Mouse (Mus musculus) CD4-positive naive resting alpha-beta T cell, adult 57 days (primary cell): ENCODE data around the gene Ip6k2. TPM values are rescaled to one million over a fixed set of nuclear protein-coding genes. Genes with fewer than 3 reads are reported as not detected.

Experiments used
- total RNA-seq: library from RNA; stranded (reverse); gene quantifications from one replicate; pipeline ENCODE4 v1.2.4, GENCODE M21; 2023

The Ip6k2 gene
- 64.3 TPM for total RNA-seq

DNA sequence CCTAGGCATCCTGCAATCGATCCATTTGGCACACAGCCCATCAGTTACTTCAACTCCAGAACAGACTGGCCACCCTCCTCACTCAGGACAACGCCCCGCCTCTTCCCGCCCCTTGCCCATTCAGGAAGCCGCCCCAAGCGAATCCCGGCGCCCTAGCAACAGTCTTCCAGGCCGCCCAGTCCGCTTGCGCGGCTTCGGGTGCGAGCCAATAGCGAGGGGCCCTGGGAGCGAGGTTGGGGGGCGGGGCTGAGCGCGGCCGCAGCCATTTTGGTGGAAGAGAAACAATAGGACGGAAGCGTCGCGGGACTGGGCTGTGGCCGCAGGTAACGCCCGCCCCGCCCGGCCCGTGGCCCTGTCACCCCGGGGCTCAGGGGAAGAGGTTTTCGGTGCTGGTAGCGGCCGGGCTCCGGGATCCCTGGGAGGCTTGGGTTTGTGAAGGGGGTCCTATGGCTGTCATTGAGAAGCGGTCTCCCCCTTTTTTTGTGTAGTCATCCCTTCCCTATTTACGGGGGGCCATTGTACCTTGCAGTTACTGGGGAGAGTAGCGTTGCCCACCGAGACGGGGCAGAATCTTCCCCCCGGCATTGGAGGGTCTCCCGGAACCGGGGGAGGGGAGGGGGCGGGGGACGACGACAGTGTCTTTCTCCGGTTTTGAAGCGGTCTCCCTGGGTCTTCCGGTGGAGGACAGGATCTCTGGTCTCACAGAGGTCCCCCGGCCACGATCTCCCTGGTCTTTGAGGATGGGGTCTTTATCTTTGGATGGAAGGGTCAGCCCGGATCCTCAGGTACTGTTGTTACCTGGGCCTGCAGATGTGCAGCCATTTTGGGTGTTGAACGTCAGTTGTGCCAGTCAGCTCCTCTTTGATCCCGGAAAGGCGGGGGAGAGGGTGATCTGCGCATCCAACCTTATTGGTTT is at the start of gene Ip6k2:
Gene Ip6k2 (plus strand): TSS at position 249 of the 916 bp plus-strand sequence.

GRCm38 (mm10) chr9:108808163-108808665 is 24.6 kb downstream of the Ip6k2 start, which contains the start of gene Nckipsd:
Gene Nckipsd, plus strand, starts transcription at chr9:108808368.

GRCm38 (mm10) chr9:108825820-108826699 is 42.5 kb downstream of the Ip6k2 start, which contains the start of gene Celsr3:
Gene Celsr3, plus strand, starts transcription at chr9:108826320.

DNA sequence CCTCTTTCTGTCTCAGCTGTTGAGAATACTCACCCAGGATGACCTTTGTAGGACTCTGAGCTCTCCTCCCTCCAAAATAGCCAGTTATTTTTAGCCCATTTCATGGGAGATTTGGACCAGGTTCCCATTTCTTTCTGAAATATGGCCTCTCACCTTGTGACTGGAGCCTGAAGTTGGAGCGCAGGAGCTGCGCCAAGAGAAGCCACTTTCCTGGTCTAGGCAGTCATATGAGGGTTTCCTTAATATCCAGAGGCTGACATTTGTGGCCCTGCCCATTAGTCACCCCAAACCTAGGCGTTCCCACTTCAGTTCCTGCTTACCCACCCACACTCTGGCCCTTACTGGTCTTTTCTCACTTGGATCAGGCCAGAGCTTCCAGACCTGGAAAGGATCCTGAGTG is 69.4 kb downstream of the Ip6k2 start, which contains the start of gene Slc26a6:
Gene Slc26a6 (plus strand): TSS at position 308 of the 400 bp plus-strand sequence.

Other genes with a start within 250 kb of the Ip6k2 start
- gene Impdh2, start 223.5 kb upstream of the Ip6k2 start, total RNA-seq = 204 TPM
- 18.4 TPM for gene Ndufaf3, start 216.4 kb upstream of the Ip6k2 start, total RNA-seq
- 48.9 TPM for gene Dalrd3, start 213.9 kb upstream of the Ip6k2 start, total RNA-seq
- gene Wdr6, start 205.1 kb upstream of the Ip6k2 start, total RNA-seq = 30.9 TPM
- 8.6 TPM for gene P4htm, start 186.1 kb upstream of the Ip6k2 start, total RNA-seq
- 149 TPM for gene Arih2, start 134.4 kb upstream of the Ip6k2 start, total RNA-seq
- gene Slc25a20, start 121.7 kb upstream of the Ip6k2 start, total RNA-seq = 19.7 TPM
- 10.8 TPM for gene Prkar2a, start 94.5 kb upstream of the Ip6k2 start, total RNA-seq
- gene Nckipsd, start 24.6 kb downstream of the Ip6k2 start, total RNA-seq = 15.1 TPM
- gene Celsr3, start 42.5 kb downstream of the Ip6k2 start, total RNA-seq = 0.15 TPM
- gene Slc26a6, start 69.5 kb downstream of the Ip6k2 start, total RNA-seq = 20.9 TPM
- gene Tmem89, start 130.8 kb downstream of the Ip6k2 start, total RNA-seq = 1.7 TPM
- 185 TPM for gene Uqcrc1, start 152.8 kb downstream of the Ip6k2 start, total RNA-seq
- gene Col7a1, start 169.8 kb downstream of the Ip6k2 start, total RNA-seq = 5.4 TPM
- gene Ucn2, start 202.2 kb downstream of the Ip6k2 start, total RNA-seq = not detected
- 14.8 TPM for gene Pfkfb4, start 208.0 kb downstream of the Ip6k2 start, total RNA-seq